Mouse (Mus musculus): ENCODE data around the gene Plcd3.

DNA sequence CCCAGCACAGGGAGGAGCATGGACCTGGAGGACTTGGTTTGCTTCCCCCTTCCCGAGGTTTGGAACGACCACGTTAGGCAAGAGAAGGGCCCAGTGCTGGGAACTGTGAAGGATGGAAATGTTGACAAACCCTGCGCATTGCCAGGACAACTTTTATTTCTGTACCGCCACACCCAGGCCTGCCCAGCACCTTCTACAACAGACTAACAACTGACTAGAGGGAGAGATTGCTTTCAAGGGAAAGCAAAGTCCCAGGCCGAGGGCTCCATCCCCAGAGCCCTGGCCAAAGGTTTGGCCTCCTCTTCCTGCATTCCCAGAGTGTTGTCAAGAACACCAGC lies 39.3 kb upstream of the Plcd3 start:
- TF ChIP-seq CTCF (IDR thresholded peaks at IDR 0.05; ENCODE audit: extremely low read depth, insufficient read depth, insufficient read length, insufficient replicate concordance) (no peak), POLR2A (IDR thresholded peaks at IDR 0.05; ENCODE audit: low read depth, low read length) (no peak)
